Mouse (Mus musculus) Patski (cell line): Measurements from ENCODE around the gene Strap. TPM values are rescaled to one million over a fixed set of nuclear protein-coding genes. Genes with fewer than 3 reads are reported as not detected.
"Not testable (repeated sequence)": the region's sequence is repeated elsewhere in the genome, so short reads cannot be mapped to it uniquely, and the experiment has no call there.

Experiments used
- ATAC-seq: fragments of 100-300 bp; one replicate; pipeline ENCODE4 v1.8.0; 2021
- CTCF ChIA-PET: fragments of 350-600 bp; sonication (Branson Sonifier 250); formaldehyde crosslinking; loops from one replicate; lab custom pipeline; 2022; ENCODE audit warnings: inconsistent platforms; lab: Charles Lee
- POLR2A ChIA-PET: fragments of 350-600 bp; sonication (Branson Sonifier 250); formaldehyde crosslinking; loops from one replicate; lab custom pipeline; 2022; ENCODE audit warnings: antibody characterized with exemption, inconsistent platforms; lab: Charles Lee
- DNase-seq: peaks from one replicate; pipeline ENCODE4 v3.0.0-alpha.2; 2011; ENCODE audit warnings: low read depth, low spot score
- H3K27me3 ChIP-seq: fragments of 371-371 bp; one replicate; pipeline ENCODE4 v1.5.1; 2021
- CTCF ChIP-seq: fragments of 100-300 bp; IDR thresholded peaks from one replicate; pipeline ENCODE4 v1.5.1; 2021
- in situ Hi-C: fragments of 300-500 bp; cut with MboI; formaldehyde crosslinking; loops from 3 replicates; pipeline ENCODE4 v1.11.1; 2018; ENCODE audit warnings: low pct_unique_long_range_greater_than_20kb, mixed read lengths
- polyA plus RNA-seq: library from polyadenylated mRNA; unstranded; gene quantifications from one replicate; pipeline ENCODE4 v1.2.3, GENCODE M21; 2021

The Strap gene
- polyA plus RNA-seq, 1 experiment from 2014 or later, result 142 TPM

GRCm38 (mm10) chr6:137702918-137703317, 32.0 kb upstream of the Strap start:
- CTCF ChIA-PET, result no interaction called here
- in situ Hi-C loops, result no loop called here
- no peak for ATAC-seq
- no peak for TF ChIP-seq CTCF
- H3K27me3 ChIP-seq, result peaks cover 2% of the 10 kb centered on the region
- POLR2A ChIA-PET, result no interaction called here
- no peak for DNase-seq

- POLR2A ChIA-PET, result no interaction called here
- TF ChIP-seq CTCF, result no peak
- ATAC-seq (no peak), DNase-seq (no peak)
- in situ Hi-C loops, result no loop called here
- H3K27me3 ChIP-seq, result peaks cover 1% of the 10 kb centered on the region
- CTCF ChIA-PET, result no interaction called here
These were observed 31.4 kb upstream of the Strap start for GRCm38 (mm10) chr6:137703431-137703830.

- ChIA-PET POLR2A (no interaction called here), CTCF (no interaction called here)
- no peaks in the 10 kb centered on the region for H3K27me3 ChIP-seq
- TF ChIP-seq CTCF, result no peak
- no peak for ATAC-seq
- in situ Hi-C loops, result no loop called here
- DNase-seq, result no peak
These were observed 30.5 kb upstream of the Strap start for GRCm38 (mm10) chr6:137704300-137704939.

- CTCF ChIA-PET, result interaction anchor here (0.6 kb wide), 1 partner anchor 273 kb away, joined by 3 read pairs; no protein-coding TSS in a partner anchor
- POLR2A ChIA-PET, result no interaction called here
- no peak for TF ChIP-seq CTCF
- ATAC-seq (no peak), DNase-seq (no peak)
- no peaks in the 10 kb centered on the region for H3K27me3 ChIP-seq
- in situ Hi-C loops, result no loop called here
These were observed 28.7 kb upstream of the Strap start for GRCm38 (mm10) chr6:137706209-137706608.

GRCm38 (mm10) chr6:137708726-137709405, 26.0 kb upstream of the Strap start:
- H3K27me3 ChIP-seq, POLR2A ChIA-PET, CTCF ChIA-PET, DNase-seq, ATAC-seq, in situ Hi-C loops: not testable (repeated sequence)

- in situ Hi-C loops, result no loop called here
- TF ChIP-seq CTCF, result no peak
- POLR2A ChIA-PET, result no interaction called here
- no peak for ATAC-seq
- CTCF ChIA-PET, result no interaction called here
- no peaks in the 10 kb centered on the region for H3K27me3 ChIP-seq
- DNase-seq, result no peak
These were observed 24.5 kb upstream of the Strap start for GRCm38 (mm10) chr6:137710179-137711037.

GRCm38 (mm10) chr6:137712654-137713309, 22.1 kb upstream of the Strap start:
- no peak for TF ChIP-seq CTCF
- H3K27me3 ChIP-seq, result no peaks in the 10 kb centered on the region
- ChIA-PET POLR2A (no interaction called here), CTCF (interaction anchor here (0.9 kb wide), 1 partner anchor 84 kb away, joined by 3 read pairs; no protein-coding TSS in a partner anchor)
- DNase-seq (no peak), ATAC-seq (no peak)
- in situ Hi-C loops, result no loop called here

- ChIA-PET POLR2A (no interaction called here), CTCF (no interaction called here)
- TF ChIP-seq CTCF, result no peak
- ATAC-seq, result no peak
- DNase-seq, result no peak
- in situ Hi-C loops, result no loop called here
- no peaks in the 10 kb centered on the region for H3K27me3 ChIP-seq
These were observed 21.6 kb upstream of the Strap start for GRCm38 (mm10) chr6:137713310-137713664.

GRCm38 (mm10) chr6:137716802-137717201, 18.1 kb upstream of the Strap start:
- in situ Hi-C loops, result no loop called here
- DNase-seq (no peak), ATAC-seq (no peak)
- no peaks in the 10 kb centered on the region for H3K27me3 ChIP-seq
- POLR2A ChIA-PET, result interaction anchor here (0.6 kb wide), 1 partner anchor 18 kb away, joined by 3 read pairs; no protein-coding TSS in a partner anchor
- CTCF ChIA-PET, result no interaction called here
- TF ChIP-seq CTCF, result no peak
